Mouse (Mus musculus) cerebellum, adult 2 months (tissue): ENCODE data around the gene Tradd. TPM values are rescaled to one million over a fixed set of nuclear protein-coding genes. Genes with fewer than 3 reads are reported as not detected.

Source experiments
- DNase-seq, 2 experiments: peaks; one replicate each; pipeline ENCODE4 v3.0.0; 2021
- H3K27ac ChIP-seq: fragments of 200-500 bp; 2 replicates; pipeline ENCODE4 v1.5.1; 2012; ENCODE audit warnings: low read length, control low read depth, inconsistent platforms; ENCODE audit not compliant: insufficient read depth
- H3K27me3 ChIP-seq: fragments of 200-500 bp; 2 replicates; pipeline ENCODE4 v1.6.1; 2012; ENCODE audit warnings: inconsistent platforms, mild to moderate bottlenecking, low read length, moderate library complexity; ENCODE audit not compliant: control insufficient read depth, insufficient read depth
- H3K4me1 ChIP-seq: fragments of 200-500 bp; 2 replicates; pipeline ENCODE4 v1.6.1; 2011; ENCODE audit warnings: low read length; ENCODE audit not compliant: control insufficient read depth, insufficient read depth
- H3K4me3 ChIP-seq: fragments of 200-500 bp; replicated peaks from 2 replicates; pipeline ENCODE3; 2011; ENCODE audit warnings: mild to moderate bottlenecking, low read depth, low read length, control low read depth; ENCODE audit not compliant: insufficient read depth
- CTCF ChIP-seq: fragments of 200-500 bp; IDR thresholded peaks from 2 replicates; pipeline ENCODE4 v1.5.1; 2011; ENCODE audit warnings: low read depth, mild to moderate bottlenecking, control low read depth, low read length, moderate library complexity, borderline replicate concordance; ENCODE audit not compliant: insufficient read depth
- POLR2A ChIP-seq: fragments of 200-500 bp; IDR thresholded peaks from 2 replicates; pipeline ENCODE4 v1.6.1; 2011; ENCODE audit warnings: low read length, control low read depth, borderline replicate concordance; ENCODE audit not compliant: insufficient read depth
- WGBS: fragments of 180-500 bp; shearing (Covaris S2); methylation state at CpG from one replicate; pipeline ENCODE4 v1.1.7; 2018; 5-methylcytosine and 5-hydroxymethylcytosine counted together
- polyA plus RNA-seq: library from polyadenylated mRNA; depleted of rRNA; stranded (reverse); fragments of >200 nt; gene quantifications from 2 replicates; pipeline ENCODE4 v1.2.3, GENCODE M21; 2012; rRNA removed

Tradd gene
- polyA plus RNA-seq, result 10.3 and 12.1 TPM in 2 replicates

GRCm38 (mm10) chr8:105264024-105264982 is at the start of gene Tradd, which contains the start of gene Fbxl8:
Gene Tradd (minus strand): TSS chr8:105264609.
Gene Fbxl8 (plus strand): TSS chr8:105264648.
- H3K27ac ChIP-seq, result no peak within 1 kb of the TSS

DNA sequence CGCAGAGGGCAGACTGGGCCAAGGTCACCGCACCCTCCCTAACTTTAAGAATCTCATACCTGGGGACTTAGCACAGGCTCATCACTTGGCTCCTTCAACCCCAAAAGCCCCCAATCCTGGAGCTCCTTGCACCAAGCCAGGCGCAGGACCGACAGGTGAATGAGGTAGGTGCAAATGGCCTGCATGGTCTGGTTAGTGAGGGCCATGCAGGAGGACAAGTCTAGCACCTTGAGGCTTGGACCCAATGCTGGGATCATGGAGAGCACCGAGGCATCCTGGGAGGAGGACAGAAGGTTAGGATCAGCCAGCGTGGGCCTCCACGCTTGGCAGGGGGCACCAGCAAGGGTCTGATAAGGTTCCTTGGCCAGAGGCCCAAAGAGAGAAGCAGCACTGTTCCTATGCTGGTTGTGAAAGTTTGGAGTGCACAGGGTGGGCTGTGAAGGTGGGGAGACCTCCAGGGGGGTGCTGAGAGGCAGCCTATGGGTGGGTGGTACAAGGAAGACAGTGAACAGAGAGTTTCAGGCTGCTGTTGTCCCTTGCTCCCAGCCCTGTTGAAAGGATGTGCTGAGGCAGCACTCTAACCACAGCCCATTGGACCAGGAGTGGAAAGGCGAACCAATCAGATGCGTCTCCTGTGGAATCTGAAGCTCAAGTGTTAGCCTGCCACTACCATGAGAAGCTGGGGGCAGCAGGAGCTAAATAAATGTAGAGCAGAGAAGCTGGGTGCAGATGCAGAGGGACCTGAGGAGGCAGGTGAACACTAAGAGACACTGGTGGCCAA is 49.4 kb upstream of the Tradd start:
- TF ChIP-seq CTCF, result no peak
- TF ChIP-seq POLR2A, result no peak
- DNase-seq, result no peak
- WGBS, result 79% methylated on average over 9 of the region's 9 CpGs
- H3K27ac ChIP-seq, result peak overlapping the region; percentile 25; the same call in 1 of the 2 replicates
- H3K4me1 ChIP-seq, result peaks cover 54% of the 10 kb centered on the region
- H3K4me3 ChIP-seq, result no peak overlapping the region
- H3K27me3 ChIP-seq, result no peaks in the 10 kb centered on the region

More at GRCm38 (mm10) chr8:105264024-105264982, at the start of gene Tradd, which contains the start of gene Fbxl8:
- H3K4me3 ChIP-seq, result peak within 1 kb of the TSS; percentile 72
- 2% methylated on average over 54 of the region's 54 CpGs for WGBS
- H3K27me3 ChIP-seq, result no peaks in the 10 kb centered on the region
- peak; percentile 65 to 70 for DNase-seq
- 0 out of 2 replicates have a peak, but pooled peaks cover 3% of the 10 kb centered on the region for H3K4me1 ChIP-seq
- no peak for TF ChIP-seq CTCF
- no peak for TF ChIP-seq POLR2A

DNA sequence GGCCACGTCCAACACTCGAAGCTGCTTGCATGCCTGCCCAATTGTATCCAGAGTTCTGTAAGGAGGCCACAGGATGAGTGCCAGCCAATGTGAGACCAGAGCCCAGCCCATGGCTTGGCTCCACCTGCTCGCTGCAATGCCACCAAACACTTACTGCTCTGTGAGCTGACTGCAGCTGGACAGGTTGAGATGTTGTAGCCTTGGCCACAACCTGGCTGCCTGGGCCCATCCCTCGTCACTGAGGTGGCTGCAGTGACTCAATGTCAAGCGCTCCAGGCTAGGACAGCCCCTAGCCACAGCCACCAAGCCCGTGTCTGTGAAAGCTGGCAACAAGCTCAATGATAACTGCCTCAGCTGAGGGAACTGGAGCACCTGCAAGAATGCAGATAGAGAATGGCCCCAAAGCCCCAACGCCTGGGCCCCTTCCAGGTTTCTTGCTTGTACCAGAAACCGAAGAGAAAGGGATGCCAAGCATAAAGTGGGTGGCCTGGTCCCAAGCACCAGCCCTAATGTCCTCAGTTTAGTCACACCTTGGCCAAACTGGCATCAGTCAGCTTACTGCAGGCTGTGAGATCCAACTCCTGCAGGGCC is 48.6 kb upstream of the Tradd start:
- H3K27me3 ChIP-seq, result no peaks in the 10 kb centered on the region
- H3K4me1 ChIP-seq, result peaks cover 59% of the 10 kb centered on the region
- no peak overlapping the region for H3K4me3 ChIP-seq
- TF ChIP-seq POLR2A, result no peak
- TF ChIP-seq CTCF, result no peak
- DNase-seq, result peak; percentile 60 to 69
- 42% methylated on average over 8 of the region's 8 CpGs for WGBS
- no peak overlapping the region for H3K27ac ChIP-seq

DNA sequence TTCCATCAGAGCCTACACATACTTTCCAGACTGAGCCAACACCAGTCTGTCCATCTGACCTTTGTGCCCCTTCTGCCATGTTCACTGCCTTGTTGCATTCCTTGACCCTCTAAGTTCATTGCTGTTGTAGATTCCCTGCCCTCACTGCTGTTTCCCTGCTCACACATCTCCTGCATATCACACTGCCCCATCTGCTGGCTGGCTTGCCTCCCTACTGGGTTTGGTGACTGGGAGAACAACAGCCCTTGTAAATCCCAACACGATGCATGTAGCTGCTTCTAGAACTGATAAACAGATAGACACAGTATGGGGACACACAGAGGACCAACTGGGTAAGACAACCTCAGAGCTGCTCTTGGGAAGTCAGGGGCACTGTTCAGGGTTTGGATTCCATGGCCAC is 47.3 kb upstream of the Tradd start:
- whole genome bisulfite sequencing, result 48% methylated on average over 1 of the region's 1 CpGs
- 0 out of 2 replicates have a peak overlapping the region, but pooled peaks have one; percentile 11 for H3K27ac ChIP-seq
- no peaks in the 10 kb centered on the region for H3K27me3 ChIP-seq
- no peak overlapping the region for H3K4me3 ChIP-seq
- H3K4me1 ChIP-seq, result peaks cover 65% of the 10 kb centered on the region
- TF ChIP-seq CTCF (no peak), POLR2A (no peak)
- no peak for DNase-seq

- WGBS, result 26% methylated on average over 8 of the region's 8 CpGs
These were observed 45.7 kb upstream of the Tradd start for GRCm38 (mm10) chr8:105310118-105310517.

GRCm38 (mm10) chr8:105309142-105309847 is 44.9 kb upstream of the Tradd start:
- H3K27ac ChIP-seq, result peak overlapping the region; percentile 99
- WGBS, result 16% methylated on average over 15 of the region's 15 CpGs
- peak; percentile 93 to 97 for DNase-seq
- no peaks in the 10 kb centered on the region for H3K27me3 ChIP-seq
- TF ChIP-seq POLR2A (no peak), CTCF (no peak)
- peak overlapping the region; percentile 42 for H3K4me3 ChIP-seq
- H3K4me1 ChIP-seq, result peaks cover 77% of the 10 kb centered on the region

More at GRCm38 (mm10) chr8:105310118-105310517, 45.7 kb upstream of the Tradd start:
- TF ChIP-seq CTCF (no peak), POLR2A (no peak)
- Histone ChIP-seq H3K27ac (peak overlapping the region; percentile 99), H3K4me3 (no peak overlapping the region), H3K27me3 (no peaks in the 10 kb centered on the region), H3K4me1 (peaks cover 76% of the 10 kb centered on the region)
- peak; percentile 54 to 55 for DNase-seq
